Mouse (Mus musculus): ENCODE measurements around the gene Nr1i3.
"Not testable (repeated sequence)": the region's sequence is repeated elsewhere in the genome, so short reads cannot be mapped to it uniquely, and the experiment has no call there.

The Nr1i3 gene

DNA sequence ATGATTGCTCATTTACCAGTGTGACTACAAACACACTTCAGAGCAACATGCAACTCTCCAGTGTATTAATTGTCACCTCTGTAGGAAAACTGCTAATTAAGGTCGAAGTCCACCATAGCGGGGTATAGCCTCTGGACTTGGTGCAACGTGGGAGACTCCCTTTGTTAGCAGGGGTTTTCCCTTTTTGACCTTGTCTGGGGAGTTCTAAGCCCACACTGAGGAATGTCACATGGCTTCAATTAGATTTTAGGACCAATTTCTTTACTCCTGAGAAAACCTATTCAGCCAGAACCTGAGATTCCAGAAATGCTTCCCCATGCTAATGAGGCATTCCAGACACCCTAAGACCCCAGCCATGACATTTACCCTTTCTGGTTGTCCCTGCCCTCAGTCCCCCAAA lies 16.4 kb downstream of the Nr1i3 start:
- peak; percentile 43 for DNase-seq (ENCODE audit: inconsistent ontology term)

DNA sequence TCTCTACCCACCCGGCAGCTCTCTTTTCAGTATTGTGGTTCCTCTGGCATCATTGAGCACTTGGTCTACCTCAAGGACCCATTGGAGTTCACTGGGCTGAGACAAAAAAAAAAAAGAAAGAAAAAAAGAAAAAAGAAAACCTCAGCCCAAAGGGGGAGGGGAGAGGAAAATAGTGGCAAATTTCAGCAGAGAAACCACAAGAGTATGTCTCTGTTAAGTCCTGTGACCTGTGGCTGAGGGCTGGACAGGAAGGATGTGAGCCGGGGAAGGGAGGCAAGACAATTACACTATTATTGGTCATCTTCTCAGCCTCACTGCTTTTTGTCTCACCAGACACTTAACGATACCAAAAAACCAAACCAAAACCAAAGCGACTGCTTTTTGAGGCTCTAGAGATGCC lies 18.1 kb downstream of the Nr1i3 start:
- peak; percentile 69 for DNase-seq (ENCODE audit: inconsistent ontology term)

- DNase-seq (ENCODE audit: inconsistent ontology term): no peak
Measured at GRCm38 (mm10) chr1:171232348-171232747, 18.6 kb downstream of the Nr1i3 start.

GRCm38 (mm10) chr1:171232800-171233730 lies 19.3 kb downstream of the Nr1i3 start:
- no peak for DNase-seq (ENCODE audit: inconsistent ontology term)

- DNase-seq (ENCODE audit: inconsistent ontology term): no peak
Measured at GRCm38 (mm10) chr1:171234126-171234525, 20.4 kb downstream of the Nr1i3 start, which contains the start of gene Fcer1g. Fcer1g (minus strand) TSS chr1:171234365.

DNA sequence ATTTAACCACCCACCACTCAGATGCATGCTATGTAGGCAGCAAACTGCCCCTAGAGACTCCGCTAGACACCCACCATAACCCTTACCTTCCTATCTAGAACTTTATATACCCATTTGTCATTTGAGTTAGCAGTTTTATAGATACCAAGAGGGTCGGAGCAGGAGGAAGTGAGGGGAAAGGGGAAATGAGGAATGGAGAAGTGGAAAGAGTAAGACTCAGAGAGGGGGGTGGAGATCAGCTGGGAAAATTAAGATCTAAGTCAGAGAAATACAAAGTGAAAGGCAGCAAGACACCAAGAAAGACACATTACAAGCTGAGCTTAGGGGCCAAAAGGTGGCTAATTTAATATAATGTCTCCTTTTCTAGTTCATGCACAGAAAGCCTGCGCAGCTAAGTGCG lies 20.8 kb downstream of the Nr1i3 start:
- no peak for DNase-seq (ENCODE audit: inconsistent ontology term)

- no peak for DNase-seq (ENCODE audit: inconsistent ontology term)
Measured at GRCm38 (mm10) chr1:171235791-171236190, 22.0 kb downstream of the Nr1i3 start.

GRCm38 (mm10) chr1:171237438-171237837 lies 23.7 kb downstream of the Nr1i3 start:
- no peak for DNase-seq (ENCODE audit: inconsistent ontology term)

- no peak for DNase-seq (ENCODE audit: inconsistent ontology term)
Measured at GRCm38 (mm10) chr1:171238463-171238862, 24.7 kb downstream of the Nr1i3 start.

GRCm38 (mm10) chr1:171239992-171240744 lies 26.4 kb downstream of the Nr1i3 start:
- no peak for DNase-seq (ENCODE audit: inconsistent ontology term)

GRCm38 (mm10) chr1:171240911-171241310 lies 27.1 kb downstream of the Nr1i3 start:
- no peak for DNase-seq (ENCODE audit: inconsistent ontology term)

GRCm38 (mm10) chr1:171241952-171242351 lies 28.2 kb downstream of the Nr1i3 start:
- not testable (repeated sequence) for DNase-seq (ENCODE audit: inconsistent ontology term)

DNA sequence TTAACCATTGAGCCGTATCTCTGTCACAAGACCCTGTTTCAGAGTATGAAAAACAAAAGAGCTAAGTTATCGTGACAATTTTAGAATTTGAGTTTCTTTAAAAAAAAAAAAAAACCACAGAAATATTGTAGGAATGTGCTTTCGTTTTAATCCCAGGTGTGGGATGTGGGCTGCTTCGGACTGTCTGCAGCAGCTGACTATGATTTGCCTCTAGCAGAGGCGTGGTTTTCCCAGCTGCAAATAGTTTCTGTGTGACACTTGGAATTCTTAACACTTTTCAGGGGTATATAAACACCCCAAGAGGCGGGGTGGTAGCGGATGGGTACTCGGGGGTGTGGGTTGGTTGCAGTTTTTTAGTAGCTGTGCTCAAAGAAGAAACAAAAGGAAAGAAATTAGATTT lies 31.6 kb downstream of the Nr1i3 start:
- no peak for DNase-seq (ENCODE audit: inconsistent ontology term)

DNA sequence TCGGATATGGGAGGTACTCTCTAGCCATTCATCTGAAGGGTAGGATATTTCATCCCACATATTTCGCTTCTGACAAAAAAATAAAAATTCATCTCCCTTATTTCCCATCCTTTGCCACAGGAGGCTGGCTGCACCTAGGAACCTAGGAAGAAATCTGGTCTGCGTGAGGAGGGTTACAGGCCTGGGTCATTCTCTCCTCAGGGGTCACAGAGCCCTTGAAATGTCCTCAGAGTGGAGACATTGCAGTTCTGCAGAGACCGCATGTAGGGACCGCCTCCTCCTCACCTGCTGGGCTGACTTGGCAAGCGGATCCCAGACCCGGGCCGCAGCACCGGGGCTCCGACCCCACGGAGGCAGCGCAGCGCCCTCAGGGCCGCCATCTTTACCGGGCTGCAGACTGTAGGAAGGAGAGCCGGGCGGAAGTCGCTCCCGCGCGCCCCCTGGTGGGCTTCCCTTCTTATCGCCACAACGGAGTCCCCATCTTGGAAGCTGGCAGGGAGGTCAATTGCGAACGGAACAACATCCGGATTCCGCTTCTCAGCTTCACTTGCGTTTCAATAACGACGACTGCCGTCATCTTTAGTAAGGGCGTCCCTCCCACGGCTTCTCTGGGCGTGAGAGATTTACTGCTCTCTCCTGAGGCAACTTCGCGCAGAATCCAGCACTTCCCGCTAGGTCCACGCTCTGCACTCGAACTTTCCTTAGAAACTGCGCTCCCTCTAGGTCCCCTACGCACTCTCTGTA lies 33.1 kb downstream of the Nr1i3 start:
- peak; percentile 98 for DNase-seq (ENCODE audit: inconsistent ontology term)

GRCm38 (mm10) chr1:171247453-171247841 lies 33.7 kb downstream of the Nr1i3 start:
- no peak for DNase-seq (ENCODE audit: inconsistent ontology term)

- no peak for DNase-seq (ENCODE audit: inconsistent ontology term)
Measured at GRCm38 (mm10) chr1:171247916-171248315, 34.1 kb downstream of the Nr1i3 start.

- peak; percentile 77 for DNase-seq (ENCODE audit: inconsistent ontology term)
Measured at GRCm38 (mm10) chr1:171248386-171249226, 34.8 kb downstream of the Nr1i3 start.

- DNase-seq (ENCODE audit: inconsistent ontology term): peak; percentile 85
Measured at GRCm38 (mm10) chr1:171249913-171250600, 36.3 kb downstream of the Nr1i3 start, which contains the start of gene Adamts4. Adamts4 (plus strand) TSS chr1:171250421.

DNA sequence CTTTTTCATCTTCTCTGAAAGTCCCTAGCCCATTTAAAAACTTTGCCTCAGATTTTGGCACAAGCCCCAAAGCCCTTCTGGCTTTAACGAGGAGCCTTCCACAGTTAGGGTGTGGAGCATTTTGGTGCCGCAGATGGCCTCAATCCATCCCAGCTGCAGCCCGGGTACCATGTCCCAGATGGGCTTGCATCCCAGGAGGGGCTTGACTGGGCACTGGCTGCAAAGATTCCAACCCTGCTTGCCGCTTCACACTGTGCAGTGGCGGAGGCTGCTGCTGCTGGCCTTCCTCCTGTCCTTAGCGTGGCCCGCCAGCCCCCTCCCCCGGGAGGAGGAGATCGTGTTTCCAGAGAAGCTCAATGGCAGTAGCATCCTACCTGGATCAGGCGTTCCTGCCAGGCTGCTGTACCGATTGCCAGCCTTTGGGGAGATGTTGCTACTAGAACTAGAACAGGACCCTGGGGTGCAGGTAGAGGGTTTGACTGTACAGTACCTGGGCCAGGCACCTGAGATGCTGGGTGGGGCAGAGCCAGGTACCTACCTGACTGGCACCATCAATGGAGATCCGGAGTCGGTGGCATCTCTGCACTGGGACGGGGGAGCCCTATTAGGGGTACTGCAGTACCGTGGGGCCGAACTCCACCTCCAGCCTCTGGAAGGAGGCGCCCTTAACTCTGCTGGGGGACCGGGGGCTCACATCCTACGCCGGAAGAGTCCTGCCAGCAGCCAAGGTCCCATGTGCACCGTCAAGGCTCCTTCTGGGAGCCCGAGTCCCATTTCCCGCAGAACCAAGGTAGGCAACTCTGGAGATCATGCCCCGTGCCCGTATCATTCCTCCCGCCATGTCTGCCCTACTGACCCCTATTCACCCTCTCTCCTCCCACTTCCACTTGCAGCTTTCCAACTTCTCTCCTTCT lies 37.2 kb downstream of the Nr1i3 start, which contains the start of gene Ndufs2:
Gene Ndufs2 (minus strand): TSS at position 709 of the 914 bp plus-strand sequence.
- no peak for DNase-seq (ENCODE audit: inconsistent ontology term)

Data from Muller cell, postnatal 12 days (primary cell).